Mouse (Mus musculus): ENCODE measurements around the gene Carm1.
"Not testable (repeated sequence)": the region's sequence is repeated elsewhere in the genome, so short reads cannot be mapped to it uniquely, and the experiment has no call there.

Gene Carm1

GRCm38 (mm10) chr9:21539981-21540753 lies 6.5 kb upstream of the Carm1 start:
- no peak for DNase-seq

DNA sequence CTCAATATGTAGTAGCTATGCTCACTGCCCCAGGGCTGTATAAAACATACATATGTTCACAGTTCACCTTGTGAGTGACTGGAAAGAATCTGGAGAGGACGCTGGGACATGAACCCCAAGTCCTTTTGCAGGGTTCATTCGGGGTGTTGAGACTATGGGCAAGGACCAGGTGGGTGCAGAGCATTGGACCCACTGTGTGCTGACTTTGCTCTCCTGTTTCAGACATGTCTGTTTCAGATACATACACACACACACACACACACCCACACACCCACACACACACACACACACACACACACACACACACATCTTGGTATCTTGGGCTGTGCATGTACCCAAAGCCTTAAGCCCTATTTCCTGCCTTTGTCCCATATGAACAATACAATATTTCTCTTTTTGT lies 4.7 kb upstream of the Carm1 start:
- DNase-seq = not testable (repeated sequence)

DNA sequence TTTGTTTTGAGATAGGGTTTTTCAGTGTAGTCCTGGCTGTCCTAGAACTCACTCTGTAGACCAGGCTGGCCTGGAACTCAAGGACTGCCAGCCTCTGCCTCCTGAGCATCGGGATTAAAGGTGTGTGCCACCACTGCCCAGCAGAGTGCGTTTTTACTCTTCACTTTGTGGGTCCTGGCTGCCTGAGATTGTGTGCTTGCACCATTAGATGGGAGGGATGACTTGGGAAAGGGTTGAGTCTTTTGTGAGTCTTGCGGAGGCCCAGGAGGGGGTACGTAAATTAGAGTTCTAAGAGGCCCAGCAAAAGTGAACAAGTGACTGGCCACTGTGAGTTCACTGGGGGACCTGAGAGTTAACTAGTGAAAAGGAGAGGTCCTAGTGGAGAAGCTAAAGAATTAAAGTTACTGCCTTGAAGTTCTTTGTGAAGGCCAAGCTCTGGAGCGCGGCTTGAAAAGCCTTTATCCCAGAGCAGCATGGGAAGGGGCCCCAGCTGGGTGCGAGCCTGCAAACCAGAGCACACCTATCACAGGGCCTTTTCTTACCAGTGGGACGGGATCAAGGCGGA lies 1.3 kb upstream of the Carm1 start:
- DNase-seq = no peak

DNA sequence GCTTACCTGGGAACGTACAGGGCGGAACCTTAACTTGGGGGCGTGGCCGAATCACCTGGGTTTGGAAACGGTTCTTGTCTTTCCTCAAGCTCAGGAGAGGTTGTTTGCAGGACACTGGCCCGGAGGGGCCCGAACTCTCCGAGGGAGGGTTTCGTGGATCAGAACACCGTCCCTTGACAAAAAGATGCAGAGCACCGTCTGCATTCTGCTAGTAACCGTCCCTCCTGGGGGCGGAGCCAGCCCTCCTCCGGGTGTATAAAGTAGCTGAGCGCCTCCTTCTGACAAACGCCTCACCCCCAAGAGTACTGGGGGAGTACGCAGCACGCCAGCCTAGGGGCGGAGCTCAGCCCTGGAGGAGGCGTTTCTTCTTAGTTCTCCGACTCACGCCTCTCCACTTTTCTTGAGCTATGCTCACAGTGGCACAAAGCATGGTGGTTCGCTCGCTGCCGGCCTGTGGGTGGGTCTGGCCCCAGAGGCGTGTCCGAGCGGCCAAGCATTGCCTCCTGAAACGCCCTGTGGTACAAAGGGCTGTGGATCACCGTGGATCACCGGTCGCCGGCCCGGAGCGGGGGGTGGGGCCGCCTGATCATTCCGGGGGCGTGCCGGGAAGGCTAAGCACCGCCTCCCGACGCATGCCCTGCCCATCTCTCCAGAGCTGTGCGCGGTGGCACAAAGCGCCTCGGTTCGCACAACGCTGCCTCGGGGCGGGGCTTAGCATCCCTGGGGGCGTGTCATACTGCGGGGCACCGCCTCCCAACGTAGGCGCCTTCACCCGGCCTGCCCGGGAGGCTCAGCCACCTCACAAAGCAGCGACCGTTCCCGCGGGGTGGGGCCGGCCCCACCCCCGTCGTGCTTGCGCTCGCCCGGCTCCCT lies 542 bp upstream of the Carm1 start:
- DNase-seq = peak; percentile 100

DNA sequence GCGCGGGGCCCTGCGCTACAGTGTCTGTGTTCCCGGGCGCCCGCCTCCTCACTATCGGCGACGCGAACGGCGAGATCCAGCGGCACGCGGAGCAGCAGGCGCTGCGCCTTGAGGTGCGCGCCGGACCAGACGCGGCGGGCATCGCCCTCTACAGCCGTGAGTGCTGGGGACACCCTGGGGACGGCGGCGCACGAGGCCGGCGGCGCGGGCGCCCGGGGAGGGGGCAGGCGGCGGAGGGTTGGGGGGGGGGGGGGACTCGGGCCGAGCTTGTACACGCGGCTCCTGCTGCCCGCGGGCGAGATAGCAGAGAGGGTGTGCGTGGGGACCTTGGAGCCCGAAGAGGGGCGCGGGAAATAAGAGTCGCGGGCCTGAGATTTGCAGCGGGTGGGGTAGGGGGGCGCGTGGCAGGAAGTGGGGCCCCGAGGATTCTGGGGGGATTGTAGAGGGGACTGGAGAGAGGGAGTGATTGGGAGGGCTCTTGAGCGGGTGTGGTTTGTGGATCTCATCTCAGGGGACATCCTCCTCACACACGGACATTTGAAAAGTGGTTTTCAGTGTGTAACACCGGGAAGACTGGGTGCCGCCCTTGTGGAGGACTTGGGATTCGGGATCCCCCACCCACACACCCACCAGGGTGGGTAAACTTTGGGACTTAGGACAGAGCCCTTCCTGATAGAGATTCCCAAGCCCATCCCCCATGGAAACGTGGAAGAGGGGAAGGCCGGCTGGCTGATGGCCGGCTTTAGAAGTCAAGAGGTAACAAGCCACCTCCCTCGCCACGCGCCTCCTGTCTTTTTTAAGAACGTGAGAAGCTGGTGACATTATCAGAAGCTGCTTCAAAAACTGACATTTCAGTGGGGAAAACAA lies 614 bp downstream of the Carm1 start:
- peak in 1 of 2 experiments; percentile 56 for DNase-seq

- DNase-seq = peak in 1 of 2 experiments; percentile 31
Measured at GRCm38 (mm10) chr9:21551049-21551448, 4.4 kb downstream of the Carm1 start.

DNA sequence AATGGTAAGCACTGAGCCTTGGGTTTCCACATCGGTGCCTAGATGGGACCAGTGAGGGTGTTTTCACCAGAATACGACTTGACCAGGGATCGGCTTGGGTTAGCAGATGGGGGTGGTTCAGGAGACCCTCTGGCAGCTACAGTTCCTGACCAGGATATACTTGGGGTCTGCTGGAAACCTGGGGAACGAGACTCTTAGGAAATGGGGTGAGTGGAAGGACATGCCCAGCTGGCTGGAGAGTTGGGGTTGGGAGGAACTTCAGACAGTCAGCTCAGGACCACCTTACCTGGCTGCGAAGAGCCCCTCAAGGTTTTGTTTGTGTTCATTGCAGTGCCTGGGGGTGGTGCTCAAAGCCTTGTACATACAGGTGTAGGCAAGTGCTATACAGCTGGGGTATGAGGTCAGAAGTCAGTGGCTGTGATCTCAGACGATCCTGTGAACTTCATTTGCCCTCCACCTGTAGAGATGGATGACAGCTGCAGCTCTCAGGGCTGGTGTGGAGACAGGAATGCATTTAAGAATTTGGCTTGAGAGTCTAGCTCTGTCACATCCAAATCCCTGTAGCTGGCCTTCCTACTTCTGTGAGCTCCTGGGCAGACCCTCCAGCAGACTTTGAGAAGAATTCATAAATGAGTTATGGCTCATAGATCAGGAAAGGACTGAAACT lies 7.0 kb downstream of the Carm1 start:
- DNase-seq = no peak

DNA sequence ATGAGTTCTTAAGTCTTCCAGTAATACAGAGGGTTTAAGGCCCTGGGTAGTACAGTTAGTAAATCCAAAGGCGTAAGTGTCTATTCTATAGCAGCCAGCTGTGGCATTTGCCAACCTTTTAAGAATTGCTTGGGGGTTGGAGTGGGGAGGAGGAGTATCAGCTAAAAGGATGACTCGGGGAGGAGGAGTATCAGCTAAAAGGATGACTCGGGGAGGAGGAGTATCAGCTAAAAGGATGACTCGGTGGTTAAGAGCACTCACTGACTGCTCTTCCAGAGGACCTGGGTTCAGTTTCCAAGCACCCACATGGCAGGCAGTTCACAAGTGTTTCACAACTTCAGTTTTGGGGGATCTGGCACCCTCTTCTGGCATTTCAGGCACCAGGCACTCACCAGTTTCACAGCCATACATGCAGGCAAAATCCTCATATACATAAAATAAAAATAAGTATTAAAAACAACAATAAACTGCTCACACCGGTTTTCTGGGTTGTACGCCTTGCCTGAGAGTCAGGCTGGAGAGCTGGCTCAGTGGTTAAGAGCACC lies 8.6 kb downstream of the Carm1 start:
- no peak for DNase-seq

DNA sequence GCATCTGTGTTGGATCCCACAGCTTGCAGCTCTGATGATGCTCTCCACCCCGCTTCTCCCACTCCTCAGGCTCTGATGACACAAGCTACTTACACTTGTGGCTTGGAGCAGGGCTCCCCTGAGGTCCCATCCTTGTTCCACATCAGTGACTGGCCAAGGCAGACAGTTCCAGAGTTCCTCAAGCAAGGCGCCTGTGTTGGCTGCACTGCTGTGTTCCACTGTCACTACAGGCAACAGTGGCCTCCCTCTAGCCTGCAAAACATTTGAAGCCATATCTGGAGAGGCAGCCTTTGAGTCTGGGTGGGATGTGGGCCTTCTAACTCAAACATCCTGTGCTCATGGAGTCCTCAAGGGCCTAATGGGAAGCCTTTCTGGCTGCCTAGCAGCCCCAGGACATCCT lies 10.3 kb downstream of the Carm1 start:
- no peak for DNase-seq

- DNase-seq = no peak
Measured at GRCm38 (mm10) chr9:21557556-21557955, 10.9 kb downstream of the Carm1 start.

GRCm38 (mm10) chr9:21558366-21558765 lies 11.7 kb downstream of the Carm1 start:
- no peak for DNase-seq

DNA sequence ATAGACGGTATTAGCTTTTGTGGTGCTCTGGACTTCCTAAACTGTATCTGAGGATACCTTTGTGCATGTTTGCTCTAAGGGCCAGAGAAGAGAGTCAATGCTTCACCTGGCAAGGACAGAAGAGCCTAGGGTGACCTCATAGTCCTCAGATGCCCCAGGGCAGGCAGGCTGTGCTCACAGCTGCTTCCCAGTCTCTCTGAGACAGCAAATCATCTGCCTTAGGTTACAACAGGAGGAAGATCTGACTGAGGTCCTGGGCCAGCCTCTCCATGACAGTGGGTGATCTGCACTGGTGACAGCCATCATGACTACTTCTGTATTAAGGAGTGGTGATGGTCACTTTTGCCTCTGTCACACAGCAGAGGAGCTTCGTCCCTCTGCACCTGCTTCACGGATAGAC lies 12.5 kb downstream of the Carm1 start:
- DNase-seq = no peak

GRCm38 (mm10) chr9:21564420-21564819 lies 17.7 kb downstream of the Carm1 start:
- DNase-seq = no peak

DNA sequence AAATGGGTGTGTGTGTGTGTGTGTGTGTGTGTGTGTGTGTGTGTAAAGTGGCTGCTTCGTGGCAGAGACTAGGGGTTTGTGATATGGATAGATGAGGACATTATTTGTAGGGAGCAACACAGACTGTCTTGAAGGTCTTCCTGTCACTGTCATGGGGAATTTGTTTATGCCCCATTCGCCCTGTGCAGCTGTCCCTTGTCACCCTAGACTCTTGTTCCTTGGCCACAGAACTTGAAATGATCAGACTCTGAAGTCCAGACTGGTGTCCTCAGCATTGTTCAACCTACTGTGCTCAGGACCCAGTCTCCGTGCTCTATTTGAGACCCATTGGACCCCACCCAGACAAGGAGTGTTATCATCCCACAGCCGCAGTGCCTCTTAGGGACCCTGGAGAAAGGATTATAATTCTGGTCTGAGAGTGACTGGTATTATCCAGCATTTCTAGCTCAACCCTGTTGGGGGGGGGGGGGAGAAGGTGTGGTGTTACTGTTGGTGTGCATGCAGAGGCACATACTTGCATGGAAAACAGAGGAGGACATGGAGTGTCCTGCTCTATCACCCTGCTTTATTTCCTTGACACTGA lies 18.4 kb downstream of the Carm1 start:
- DNase-seq = no peak

- DNase-seq = no peak
Measured at GRCm38 (mm10) chr9:21566538-21566937, 19.8 kb downstream of the Carm1 start.

- no peak for DNase-seq
Measured at GRCm38 (mm10) chr9:21567051-21567450, 20.4 kb downstream of the Carm1 start.

- no peak for DNase-seq
Measured at GRCm38 (mm10) chr9:21568657-21569255, 22.1 kb downstream of the Carm1 start.

- no peak for DNase-seq
Measured at GRCm38 (mm10) chr9:21574012-21574801, 27.5 kb downstream of the Carm1 start.

DNA sequence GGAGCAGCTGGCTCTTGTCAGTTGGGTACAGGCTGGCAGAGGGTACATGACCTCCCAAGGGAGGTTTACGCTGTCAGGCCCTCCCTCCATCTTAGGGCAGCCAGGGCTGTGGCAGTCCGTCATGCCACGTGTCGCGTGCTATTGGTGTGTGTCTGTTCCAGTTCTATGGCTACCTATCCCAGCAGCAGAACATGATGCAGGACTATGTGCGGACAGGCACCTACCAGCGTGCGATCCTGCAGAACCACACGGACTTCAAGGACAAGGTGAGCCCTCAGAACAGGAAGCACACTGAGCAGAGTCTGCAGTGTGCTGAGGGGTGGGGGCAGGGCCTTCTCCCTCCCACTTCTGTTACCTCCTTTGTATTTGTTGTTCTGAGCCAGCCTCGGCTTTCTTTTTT lies 28.6 kb downstream of the Carm1 start:
- no peak for DNase-seq

- DNase-seq = no peak
Measured at GRCm38 (mm10) chr9:21576286-21576685, 29.6 kb downstream of the Carm1 start.
